Mouse (Mus musculus) ES-E14 (cell line): ENCODE results near the gene Slc25a33.

ENCODE experiments used
- CHD2 ChIP-seq: IDR thresholded peaks from 2 replicates; pipeline ENCODE4 v1.6.1; 2014; ENCODE audit warnings: mild to moderate bottlenecking, low read depth, low read length, inconsistent platforms
- MAFK ChIP-seq: IDR thresholded peaks from 2 replicates; pipeline ENCODE4 v1.6.1; 2014; ENCODE audit warnings: mild to moderate bottlenecking, low read depth, low read length, inconsistent platforms; ENCODE audit not compliant: insufficient read depth
- ZC3H11A ChIP-seq: IDR thresholded peaks from 2 replicates; pipeline ENCODE4 v1.6.1; 2012; ENCODE audit warnings: low read depth, mild to moderate bottlenecking, inconsistent platforms, low read length, borderline replicate concordance
- ZNF384 ChIP-seq: IDR thresholded peaks from 2 replicates; pipeline ENCODE4 v1.6.1; 2012; ENCODE audit warnings: low read depth, low read length, inconsistent platforms

GRCm38 (mm10) chr4:149819195-149819594 lies 45.1 kb upstream of the Slc25a33 start:
- no peak for TF ChIP-seq CHD2
- TF ChIP-seq ZC3H11A, result no peak
- TF ChIP-seq MAFK, result no peak
- no peak for TF ChIP-seq ZNF384
